Mouse (Mus musculus): ENCODE measurements around the gene Rtl8b.

GRCm38 (mm10) chrX:53694008-53694777 is 24.0 kb upstream of the Rtl8b start:
- no peak for TF ChIP-seq CTCF (IDR thresholded peaks at IDR 0.05; ENCODE audit: control insufficient read depth, insufficient read depth, low read length)
- no peak for TF ChIP-seq POLR2A (IDR thresholded peaks at IDR 0.05; ENCODE audit: borderline replicate concordance, control insufficient read depth, low read depth, low read length)

Measured in bone marrow, adult 2 months (tissue).